Mouse (Mus musculus) stomach, postnatal 0 days (tissue): ENCODE data around the gene Ccnjl.

Experiments used
- CTCF ChIP-seq: IDR thresholded peaks from 2 replicates; pipeline ENCODE4 v1.5.1; 2016; ENCODE audit warnings: antibody characterized with exemption, low read depth, mild to moderate bottlenecking, moderate library complexity
- EP300 ChIP-seq: optimal IDR thresholded peaks from 2 replicates; pipeline ENCODE3; 2016; ENCODE audit warnings: antibody characterized with exemption

- peak; percentile 66 for TF ChIP-seq CTCF
- no peak for TF ChIP-seq EP300
Observed at GRCm38 (mm10) chr11:43556538-43556937, 28.0 kb downstream of the Ccnjl start.
